Mouse (Mus musculus) neural tube, embryonic 12.5 days (tissue): ENCODE data around the gene Kpna3. TPM values are rescaled to one million over a fixed set of nuclear protein-coding genes. Genes with fewer than 3 reads are reported as not detected.
"Not testable (repeated sequence)": the region's sequence is repeated elsewhere in the genome, so short reads cannot be mapped to it uniquely, and the experiment has no call there.

Experiments used
- ATAC-seq: fragments of 200-750 bp; cut with Nextera tagmentation; 2 replicates; pipeline ENCODE4 v1.8.0; 2017; ENCODE audit warnings: low read depth, mild to moderate bottlenecking, moderate TSS enrichment, moderate library complexity; ENCODE audit not compliant: low FRiP score
- H3K27ac ChIP-seq: fragments of 300-500 bp; sonication (generic); 2 replicates; pipeline ENCODE4 v1.5.1; 2016
- H3K27me3 ChIP-seq: fragments of 300-500 bp; sonication (generic); replicated peaks from 2 replicates; pipeline ENCODE4 v1.6.1; 2016; ENCODE audit warnings: mild to moderate bottlenecking
- H3K36me3 ChIP-seq: fragments of 300-500 bp; sonication (generic); 2 replicates; pipeline ENCODE4 v1.6.1; 2016; ENCODE audit warnings: mild to moderate bottlenecking
- H3K4me1 ChIP-seq: fragments of 300-500 bp; sonication (generic); 2 replicates; pipeline ENCODE4 v1.6.1; 2016
- H3K4me2 ChIP-seq: fragments of 300-500 bp; sonication (generic); replicated peaks from 2 replicates; pipeline ENCODE4 v1.6.1; 2016; ENCODE audit warnings: mild to moderate bottlenecking
- H3K4me3 ChIP-seq: fragments of 300-500 bp; sonication (generic); 2 replicates; pipeline ENCODE4 v1.5.1; 2016
- H3K9ac ChIP-seq: fragments of 300-500 bp; sonication (generic); 2 replicates; pipeline ENCODE4 v1.6.1; 2016; ENCODE audit warnings: mild to moderate bottlenecking
- H3K9me3 ChIP-seq: fragments of 300-500 bp; sonication (generic); 2 replicates; pipeline ENCODE4 v1.6.1; 2016; ENCODE audit warnings: mild to moderate bottlenecking
- WGBS: fragments of 180-500 bp; shearing (Covaris S2); methylation state at CpG from one replicate; pipeline ENCODE4 v1.1.7; 2016; 5-methylcytosine and 5-hydroxymethylcytosine counted together
- polyA plus RNA-seq: library from polyadenylated mRNA; unstranded; fragments of >200 nt; fragmentation: Nextera tagmentation; extraction: Ambion mirVana; gene quantifications from 2 replicates; pipeline ENCODE4 v1.2.1, GENCODE M21; 2016

Kpna3 gene
- polyA plus RNA-seq, 1 experiment from 2014 or later, result 81.5 TPM

DNA sequence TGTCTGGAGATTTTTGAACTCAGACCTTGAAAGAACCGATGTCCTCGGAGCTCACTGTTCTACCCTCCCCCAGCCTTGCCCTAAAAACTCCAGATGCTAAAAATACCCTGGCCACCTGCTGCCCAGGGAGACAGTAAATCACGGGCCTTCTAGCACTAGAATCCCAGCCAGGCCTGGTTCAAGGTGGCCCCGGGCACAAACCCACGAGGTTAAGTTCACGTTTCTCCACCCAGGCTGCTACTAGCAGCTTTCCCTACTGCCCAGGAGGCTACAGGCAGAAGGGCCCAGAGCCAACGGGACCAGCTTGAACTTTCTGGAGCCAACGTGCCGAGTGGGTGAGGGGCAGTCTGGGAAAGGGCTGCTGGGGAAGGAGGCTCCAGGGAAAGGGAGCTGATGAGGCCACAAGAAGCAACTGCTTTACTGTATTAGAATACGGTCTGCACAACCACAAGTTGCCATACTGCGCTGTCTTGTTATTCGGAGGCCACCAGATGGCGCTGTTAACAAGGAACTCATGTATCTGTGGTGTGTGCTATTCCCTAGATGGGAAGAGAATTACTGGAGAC lies 108.6 kb downstream of the Kpna3 start:
- Histone ChIP-seq H3K4me3 (no peak overlapping the region), H3K27ac (0 out of 2 replicates have a peak overlapping the region, but pooled peaks have one; percentile 20), H3K9ac (no peak overlapping the region), H3K27me3 (no peaks in the 10 kb centered on the region), H3K4me1 (peaks cover 11% of the 10 kb centered on the region), H3K36me3 (no peaks in the 10 kb centered on the region), H3K4me2 (peak overlapping the region; percentile 31; the same call in 1 of the 2 replicates), H3K9me3 (no peaks in the 10 kb centered on the region)
- peak; percentile 72 for ATAC-seq
- WGBS, result 21% methylated on average over 13 of the region's 13 CpGs

DNA sequence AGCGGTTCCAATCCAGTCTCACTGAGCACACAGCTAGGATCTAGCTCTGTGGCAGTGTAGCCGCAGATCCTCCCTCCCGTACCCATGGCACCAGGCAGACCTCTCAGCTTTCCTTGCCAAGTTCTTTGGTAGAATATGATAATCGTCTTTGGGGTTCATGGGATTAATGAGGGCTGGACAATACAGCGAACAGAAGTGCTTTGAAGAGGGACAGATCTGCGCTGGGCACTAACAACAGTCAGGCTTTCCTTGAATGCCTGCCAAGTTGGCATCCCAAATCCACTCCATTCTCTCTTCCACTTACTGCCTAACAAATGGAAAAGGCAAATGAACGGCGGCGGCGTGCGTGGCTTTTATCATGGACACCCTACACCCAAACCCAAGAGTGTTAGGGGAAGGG lies 109.1 kb downstream of the Kpna3 start:
- H3K36me3 ChIP-seq, result no peaks in the 10 kb centered on the region
- H3K27me3 ChIP-seq, result no peaks in the 10 kb centered on the region
- no peak overlapping the region for H3K27ac ChIP-seq
- H3K4me1 ChIP-seq, result peaks cover 11% of the 10 kb centered on the region
- 68% methylated on average over 11 of the region's 11 CpGs for WGBS
- peak; percentile 39 for ATAC-seq
- H3K4me2 ChIP-seq, result no peak overlapping the region; the same call in 1 of the 2 replicates
- no peaks in the 10 kb centered on the region for H3K9me3 ChIP-seq
- H3K4me3 ChIP-seq, result no peak overlapping the region
- H3K9ac ChIP-seq, result no peak overlapping the region

DNA sequence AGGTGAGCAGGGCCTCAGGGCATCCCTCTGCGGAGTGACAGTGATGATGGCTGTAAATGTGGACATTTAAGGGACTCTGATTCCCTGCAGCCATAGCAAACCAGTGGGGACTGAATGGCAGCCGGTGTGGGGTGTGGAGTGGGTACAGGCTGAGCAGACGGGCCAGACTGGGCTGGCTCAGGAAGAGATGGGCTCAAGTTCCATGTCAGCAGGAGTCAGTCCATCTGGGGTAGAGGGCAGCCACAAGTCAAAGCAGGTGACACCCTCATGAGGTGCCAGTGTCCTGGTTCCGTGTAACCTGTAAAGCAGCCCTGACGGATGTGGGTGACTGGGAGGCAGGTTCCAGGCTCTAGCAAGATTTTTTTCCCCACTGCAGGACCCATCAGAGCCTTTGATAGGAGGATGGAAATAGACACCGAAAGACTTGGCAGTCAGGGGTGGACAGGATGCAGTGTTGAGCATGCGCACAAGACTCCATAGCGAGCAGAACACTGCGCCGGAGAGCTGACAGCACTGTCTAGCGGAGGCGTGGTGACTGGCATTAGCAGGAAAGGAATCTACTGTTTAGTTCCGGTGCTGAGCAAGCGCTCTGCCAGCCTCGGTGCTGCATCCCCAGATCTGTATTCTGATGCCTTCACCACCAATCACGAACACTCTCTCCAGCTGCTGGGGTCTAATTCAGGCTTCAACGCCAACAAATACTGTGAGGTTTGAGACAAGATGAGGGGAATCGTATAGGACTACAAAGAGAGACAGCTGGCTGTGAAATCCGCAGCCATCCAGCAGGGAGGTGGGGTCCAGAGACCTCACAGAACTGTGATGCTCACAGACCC lies 111.8 kb downstream of the Kpna3 start:
- H3K4me2 ChIP-seq, result peak overlapping the region; percentile 53
- 0 out of 2 replicates have a peak overlapping the region, but pooled peaks have one; percentile 8 for H3K4me3 ChIP-seq
- no peaks in the 10 kb centered on the region for H3K27me3 ChIP-seq
- H3K9ac ChIP-seq, result 0 out of 2 replicates have a peak overlapping the region, but pooled peaks have one; percentile 35
- H3K36me3 ChIP-seq, result no peaks in the 10 kb centered on the region
- H3K27ac ChIP-seq, result no peak overlapping the region
- peaks cover 11% of the 10 kb centered on the region for H3K4me1 ChIP-seq
- WGBS, result 36% methylated on average over 19 of the region's 19 CpGs
- H3K9me3 ChIP-seq, result no peaks in the 10 kb centered on the region
- peak; percentile 71; the same call in 1 of the 2 replicates for ATAC-seq

- H3K9me3 ChIP-seq, H3K9ac ChIP-seq, H3K4me2 ChIP-seq, H3K27ac ChIP-seq, H3K36me3 ChIP-seq, ATAC-seq, H3K4me3 ChIP-seq, H3K27me3 ChIP-seq: not testable (repeated sequence)
- H3K4me1 ChIP-seq, result peaks cover 11% of the 10 kb centered on the region
- WGBS, result 21% methylated on average over 6 of the region's 6 CpGs
Observed at GRCm38 (mm10) chr14:61327007-61327406, 112.7 kb downstream of the Kpna3 start.

GRCm38 (mm10) chr14:61322740-61323139 lies 116.9 kb downstream of the Kpna3 start:
- 89% methylated on average over 1 of the region's 1 CpGs for WGBS
- H3K4me3 ChIP-seq, result no peak overlapping the region
- H3K9me3 ChIP-seq, result peaks cover 5% of the 10 kb centered on the region; the same call in 1 of the 2 replicates
- no peak overlapping the region for H3K4me2 ChIP-seq
- no peaks in the 10 kb centered on the region for H3K27me3 ChIP-seq
- ATAC-seq, result no peak
- no peak overlapping the region for H3K27ac ChIP-seq
- no peak overlapping the region for H3K9ac ChIP-seq
- H3K4me1 ChIP-seq, result peaks cover 4% of the 10 kb centered on the region
- H3K36me3 ChIP-seq, result no peaks in the 10 kb centered on the region

DNA sequence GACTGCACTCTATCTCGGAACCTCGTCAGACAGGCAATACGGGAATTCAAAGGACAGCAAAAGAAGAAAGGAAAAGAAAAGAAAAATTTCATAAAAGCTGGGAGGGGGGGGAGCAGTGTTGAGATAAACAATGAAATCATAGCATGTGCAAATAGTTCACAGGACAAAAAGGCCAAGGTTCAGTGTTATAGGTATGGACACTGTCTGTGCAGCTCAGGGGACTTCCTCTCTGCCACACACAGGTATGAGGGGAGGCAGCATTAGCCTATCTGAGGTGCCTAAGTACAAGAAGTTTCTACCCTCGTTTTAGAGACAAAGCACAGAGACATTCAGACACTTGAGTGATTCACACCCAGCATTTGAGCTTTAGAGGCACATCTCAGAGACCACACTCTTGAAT lies 118.5 kb downstream of the Kpna3 start:
- no peak overlapping the region for H3K27ac ChIP-seq
- ATAC-seq, result no peak
- no peaks in the 10 kb centered on the region for H3K4me1 ChIP-seq
- no peak overlapping the region for H3K4me3 ChIP-seq
- no peaks in the 10 kb centered on the region for H3K36me3 ChIP-seq
- WGBS, result 92% methylated on average over 4 of the region's 4 CpGs
- H3K9ac ChIP-seq, result no peak overlapping the region
- H3K9me3 ChIP-seq, result peaks cover 5% of the 10 kb centered on the region; the same call in 1 of the 2 replicates
- H3K27me3 ChIP-seq, result no peaks in the 10 kb centered on the region
- no peak overlapping the region for H3K4me2 ChIP-seq

- ATAC-seq, result no peak
- Histone ChIP-seq H3K4me1 (no peaks in the 10 kb centered on the region), H3K9me3 (peaks cover 5% of the 10 kb centered on the region; the same call in 1 of the 2 replicates), H3K27ac (no peak overlapping the region), H3K4me3 (no peak overlapping the region), H3K4me2 (no peak overlapping the region), H3K9ac (no peak overlapping the region), H3K36me3 (no peaks in the 10 kb centered on the region), H3K27me3 (no peaks in the 10 kb centered on the region)
- 87% methylated on average over 1 of the region's 1 CpGs for WGBS
Observed at GRCm38 (mm10) chr14:61320765-61321164, 118.9 kb downstream of the Kpna3 start.

- Histone ChIP-seq H3K9ac (no peak overlapping the region), H3K4me2 (no peak overlapping the region), H3K4me1 (no peaks in the 10 kb centered on the region), H3K9me3 (no peaks in the 10 kb centered on the region), H3K36me3 (no peaks in the 10 kb centered on the region), H3K27ac (no peak overlapping the region), H3K27me3 (no peaks in the 10 kb centered on the region), H3K4me3 (no peak overlapping the region)
- 38% methylated on average over 4 of the region's 4 CpGs for WGBS
- no peak for ATAC-seq
Observed at GRCm38 (mm10) chr14:61316861-61317260, 122.8 kb downstream of the Kpna3 start.

Other genes starting within 250 kb of the Kpna3 start
- gene Sgcg, start 181.4 kb downstream of the Kpna3 start, polyA plus RNA-seq, result 1.3 and 1.5 TPM in 2 replicates
- gene Arl11, start 130.1 kb downstream of the Kpna3 start, polyA plus RNA-seq, result 0.52 and 0.67 TPM in 2 replicates
- 9.5 and 9.7 TPM in 2 replicates for gene Ebpl, start 79.4 kb downstream of the Kpna3 start, polyA plus RNA-seq
- 22.5 and 24.8 TPM in 2 replicates for gene Spryd7, start 117.0 kb upstream of the Kpna3 start, polyA plus RNA-seq
- gene Trim13, start 158.4 kb upstream of the Kpna3 start, polyA plus RNA-seq, result 40.5 and 46.5 TPM in 2 replicates
- gene Kcnrg, start 167.6 kb upstream of the Kpna3 start, polyA plus RNA-seq, result 1.8 and 2.1 TPM in 2 replicates